Mouse (Mus musculus) kidney, adult 9 months (tissue): ENCODE measurements around the gene C130050O18Rik.

ENCODE experiments used
- DNase-seq: peaks from one replicate; pipeline ENCODE4 v3.0.0; 2022

C130050O18Rik gene

GRCm38 (mm10) chr5:139404801-139405401, at the start of gene C130050O18Rik:
TSS of gene C130050O18Rik (plus strand) at chr5:139405280.
- no peak for DNase-seq

- DNase-seq: peak; percentile 71
These were observed 46.4 kb upstream of the C130050O18Rik start for GRCm38 (mm10) chr5:139358653-139359052.

DNA sequence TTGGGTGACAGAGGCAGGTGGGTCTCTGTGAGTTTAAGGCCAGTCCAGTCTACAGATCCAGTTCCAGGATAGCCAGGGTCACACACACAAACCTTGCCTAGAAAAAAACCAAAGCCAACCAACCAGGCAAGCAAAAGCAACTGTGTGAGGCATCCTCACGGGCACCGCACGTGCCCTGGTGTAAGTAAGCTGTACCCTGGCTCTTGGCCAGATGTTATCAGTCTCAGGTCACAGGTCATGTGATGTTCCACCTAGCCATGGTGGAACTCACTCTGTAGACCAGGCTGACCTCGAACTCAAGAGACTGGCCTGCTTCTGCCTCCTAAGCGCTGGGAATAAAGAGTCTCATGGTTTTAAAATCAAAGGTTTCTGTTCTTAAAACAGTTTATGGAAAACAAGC, 45.8 kb upstream of the C130050O18Rik start:
- no peak for DNase-seq

DNA sequence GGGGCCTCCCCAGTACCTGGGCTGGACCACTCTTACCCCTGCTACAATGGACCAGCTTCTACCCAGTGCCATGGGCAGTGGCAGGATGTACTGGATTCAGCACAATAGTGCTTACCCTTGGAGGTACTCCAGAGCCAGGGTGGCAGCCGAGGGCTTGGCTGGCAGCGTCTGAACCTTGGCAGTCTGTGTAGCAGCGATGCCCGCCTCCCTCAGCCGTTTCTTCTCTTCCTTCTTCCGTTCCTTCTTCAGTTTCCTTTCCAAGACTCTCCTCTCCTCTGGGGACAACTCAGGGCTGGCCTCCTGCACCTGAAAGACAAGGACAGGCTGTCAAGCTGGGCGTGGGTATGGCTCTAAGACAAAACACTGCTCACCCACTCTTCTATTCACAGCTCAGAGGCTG, 41.2 kb upstream of the C130050O18Rik start:
- no peak for DNase-seq

DNA sequence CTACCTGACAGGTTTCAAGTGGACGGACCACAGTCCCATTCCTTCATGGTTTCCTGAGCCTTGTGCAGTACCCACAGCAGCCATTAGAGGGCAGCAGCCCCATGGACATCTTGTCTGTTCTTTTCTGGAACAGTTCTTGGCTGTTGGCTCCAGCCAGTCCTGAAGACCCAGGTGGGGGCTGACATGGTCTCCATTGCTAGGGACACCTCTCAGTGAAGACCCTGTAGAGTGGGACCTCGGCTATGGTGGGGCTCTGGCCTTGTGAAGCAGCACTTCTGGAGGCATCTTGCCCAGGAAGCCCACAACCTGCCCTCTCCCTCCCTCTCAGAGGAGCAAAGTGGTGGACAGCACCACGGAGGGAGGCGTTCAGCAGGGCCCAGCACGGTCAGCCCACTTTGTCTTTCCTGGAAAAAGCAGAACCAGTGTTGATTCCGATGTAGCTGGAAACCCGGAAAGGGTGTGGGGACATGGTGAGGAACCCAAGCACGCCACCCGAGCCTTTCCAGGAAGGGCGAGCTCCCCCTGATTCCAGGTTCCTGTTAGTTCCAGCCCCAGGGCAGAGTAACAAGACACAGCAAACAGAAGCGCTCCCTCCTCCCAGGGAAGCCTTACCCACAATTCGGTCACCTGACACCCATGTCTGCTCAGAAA, 40.7 kb upstream of the C130050O18Rik start:
- peak; percentile 95 for DNase-seq

DNA sequence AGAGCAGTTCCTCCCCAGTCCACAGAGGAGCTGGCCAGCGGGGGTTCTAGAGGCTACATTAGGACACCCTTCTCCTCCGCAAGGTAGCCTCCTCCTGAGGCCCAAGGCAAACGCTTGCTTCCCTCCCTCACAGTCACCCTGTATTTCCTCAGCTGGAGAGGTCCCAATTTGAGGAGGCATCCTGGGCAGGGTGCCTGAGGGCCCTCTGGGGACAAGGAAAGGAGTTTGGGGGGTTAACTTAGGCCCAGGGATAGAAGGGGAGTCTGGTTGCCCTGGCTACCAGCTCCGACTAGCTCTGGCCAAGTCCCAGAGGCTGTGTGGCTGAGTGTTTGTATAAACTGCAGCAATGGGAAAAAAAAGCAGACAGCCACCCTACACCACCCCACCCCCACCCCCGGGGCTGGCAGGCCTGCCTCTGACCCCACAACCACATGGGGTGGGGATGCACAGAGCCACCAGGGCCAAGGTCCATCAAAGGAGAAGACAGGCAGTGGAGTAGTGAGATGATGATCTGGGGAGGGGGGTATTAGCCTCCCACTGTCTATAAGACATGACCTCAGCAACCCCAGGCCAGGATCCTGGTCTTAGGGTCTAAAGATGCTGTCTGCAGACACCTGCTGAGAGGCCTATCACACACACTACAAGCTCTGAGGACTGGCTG, 40.0 kb upstream of the C130050O18Rik start:
- DNase-seq: no peak

- peak; percentile 43 for DNase-seq
These were observed 39.3 kb upstream of the C130050O18Rik start for GRCm38 (mm10) chr5:139365827-139366226.

DNA sequence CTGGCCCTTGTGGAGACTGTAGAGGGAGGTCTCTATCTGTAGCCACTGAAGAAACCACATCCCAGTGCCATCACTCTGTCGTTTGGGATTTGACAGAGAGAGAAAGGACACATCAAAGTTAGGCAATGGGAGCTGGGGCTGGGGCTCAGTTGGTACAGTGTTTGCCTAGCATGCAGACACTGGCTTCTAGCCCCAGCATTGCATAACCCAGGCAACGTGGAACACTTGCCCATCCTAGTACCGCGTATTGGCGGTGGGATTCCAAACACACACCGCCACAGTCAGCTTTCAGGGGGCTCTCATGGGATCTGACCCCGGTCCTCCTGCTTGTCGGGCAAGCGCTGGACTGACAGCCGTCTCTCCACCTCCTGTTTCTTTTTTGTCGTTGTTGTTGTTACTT, 38.6 kb upstream of the C130050O18Rik start:
- no peak for DNase-seq

DNA sequence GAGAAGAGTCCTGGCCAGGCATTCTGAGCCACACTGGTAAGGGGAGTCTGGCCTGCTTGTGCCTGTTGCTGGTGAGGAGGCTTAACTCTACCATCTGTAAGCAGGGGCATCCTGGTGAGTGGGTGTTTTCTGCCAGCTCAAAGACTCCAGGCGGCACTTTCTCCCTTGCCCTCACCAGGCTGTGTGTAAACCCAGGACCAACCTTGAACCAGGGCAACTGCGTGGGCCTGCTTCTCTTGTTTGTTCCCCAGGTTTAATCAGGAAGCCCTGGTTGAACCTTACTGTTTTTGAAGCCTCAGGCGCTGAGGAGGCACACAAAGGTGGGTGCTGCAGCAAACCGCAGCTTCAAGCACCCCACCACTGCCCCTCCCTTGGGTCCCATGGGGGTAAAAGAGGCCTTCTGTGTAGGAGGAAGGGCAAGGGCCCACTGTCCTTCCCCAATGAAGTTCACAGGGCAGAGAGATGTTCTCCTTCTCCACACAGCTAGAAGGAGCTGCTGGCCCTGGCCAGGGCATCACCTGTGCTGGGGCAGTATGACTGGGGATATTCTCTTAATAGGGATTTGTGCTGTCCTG, 37.1 kb upstream of the C130050O18Rik start:
- DNase-seq: no peak

DNA sequence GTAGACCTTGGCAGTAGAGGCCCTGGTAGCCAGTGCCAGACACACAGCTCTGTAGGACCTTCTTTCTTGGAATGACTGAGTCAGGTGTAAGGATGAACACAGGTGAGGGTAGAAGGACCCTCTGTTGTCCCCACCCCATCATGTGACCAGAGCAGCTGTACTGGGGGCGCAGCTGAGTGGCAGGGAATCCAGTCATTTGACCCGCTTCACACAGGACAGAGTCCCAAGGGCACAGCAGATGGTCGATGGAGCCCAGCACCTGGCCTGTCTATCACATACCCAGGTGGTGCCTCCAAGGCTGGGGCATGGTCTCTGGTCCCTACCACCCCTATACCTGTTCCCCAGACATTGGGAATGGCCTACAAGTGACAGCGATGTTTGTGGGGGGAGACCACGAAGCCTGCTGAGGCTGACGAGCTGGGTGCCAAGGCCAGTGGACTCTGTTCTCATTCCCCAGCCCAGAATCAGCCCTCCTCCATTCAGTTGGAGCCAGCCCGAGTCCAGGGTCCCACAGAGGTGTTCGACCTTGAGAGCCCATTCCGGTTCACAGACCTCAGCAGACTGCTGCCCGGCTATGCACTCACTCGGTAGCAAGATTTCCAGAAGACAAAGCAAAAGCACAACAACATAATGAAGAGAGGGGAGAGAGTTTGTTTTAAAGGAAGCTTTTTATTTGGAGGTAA, 36.3 kb upstream of the C130050O18Rik start:
- peak; percentile 92 for DNase-seq

- DNase-seq: no peak
These were observed 34.7 kb upstream of the C130050O18Rik start for GRCm38 (mm10) chr5:139370336-139370735.

GRCm38 (mm10) chr5:139371118-139371517, 34.0 kb upstream of the C130050O18Rik start:
- DNase-seq: no peak

DNA sequence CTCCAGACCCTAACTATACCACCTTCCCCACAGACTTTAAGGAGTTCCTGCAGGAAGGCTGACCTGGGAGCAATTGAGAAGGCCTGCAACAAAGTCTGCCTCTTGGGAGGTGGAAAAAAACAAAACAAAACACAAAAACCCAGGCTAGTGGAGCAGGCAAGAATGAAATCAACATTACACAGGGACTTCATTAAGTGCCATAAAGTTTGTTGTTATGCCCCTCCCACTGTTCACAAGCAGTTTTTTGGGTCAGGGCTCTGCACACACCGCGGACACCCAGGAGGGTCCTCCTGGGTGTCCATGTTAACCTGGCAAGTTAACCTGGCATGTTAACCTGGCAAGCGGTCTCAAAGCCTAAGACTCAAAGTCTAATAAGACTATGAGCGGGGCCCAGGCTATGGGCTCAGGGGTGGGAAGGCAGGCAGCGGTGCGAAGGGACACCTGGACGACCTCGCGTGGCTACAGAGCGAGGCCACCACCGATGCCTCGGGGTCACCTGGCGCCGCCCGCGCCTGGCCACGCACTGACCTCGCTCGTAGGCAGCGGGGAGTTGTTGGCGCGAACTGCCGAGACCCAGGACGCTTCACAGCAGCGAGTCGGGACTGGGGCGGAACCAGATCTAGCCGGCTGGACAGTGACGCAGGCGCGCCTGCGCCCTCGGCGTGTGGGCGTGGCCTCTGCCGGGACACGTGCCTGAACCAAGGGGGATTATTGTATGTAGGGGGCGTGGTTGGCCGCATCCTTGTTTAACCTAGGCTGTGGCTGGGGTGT, 33.3 kb upstream of the C130050O18Rik start:
- DNase-seq: peak; percentile 95

- DNase-seq: peak; percentile 67
These were observed 32.0 kb upstream of the C130050O18Rik start for GRCm38 (mm10) chr5:139373126-139373525.

- DNase-seq: peak; percentile 72
These were observed 31.1 kb upstream of the C130050O18Rik start for GRCm38 (mm10) chr5:139373889-139374444.

DNA sequence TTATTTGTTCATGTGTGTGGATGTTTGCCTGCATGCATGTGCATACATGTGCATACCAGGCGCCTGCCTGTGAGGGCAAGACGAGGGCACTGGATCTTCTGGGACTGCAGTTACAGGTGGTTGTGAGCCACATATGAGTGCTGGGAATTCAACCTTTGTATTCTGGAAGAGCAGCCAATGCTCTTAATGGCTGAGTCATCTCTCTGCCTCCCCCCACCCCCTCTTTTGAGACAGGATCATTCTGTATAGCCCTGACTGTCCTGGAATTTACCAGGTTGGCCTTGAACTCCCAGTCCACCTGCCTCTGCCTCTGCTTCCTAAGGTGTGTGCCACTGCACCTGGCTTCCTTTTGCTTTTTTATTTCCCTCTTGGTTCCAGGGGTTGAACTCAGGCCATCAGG, 30.2 kb upstream of the C130050O18Rik start:
- DNase-seq: peak; percentile 50

DNA sequence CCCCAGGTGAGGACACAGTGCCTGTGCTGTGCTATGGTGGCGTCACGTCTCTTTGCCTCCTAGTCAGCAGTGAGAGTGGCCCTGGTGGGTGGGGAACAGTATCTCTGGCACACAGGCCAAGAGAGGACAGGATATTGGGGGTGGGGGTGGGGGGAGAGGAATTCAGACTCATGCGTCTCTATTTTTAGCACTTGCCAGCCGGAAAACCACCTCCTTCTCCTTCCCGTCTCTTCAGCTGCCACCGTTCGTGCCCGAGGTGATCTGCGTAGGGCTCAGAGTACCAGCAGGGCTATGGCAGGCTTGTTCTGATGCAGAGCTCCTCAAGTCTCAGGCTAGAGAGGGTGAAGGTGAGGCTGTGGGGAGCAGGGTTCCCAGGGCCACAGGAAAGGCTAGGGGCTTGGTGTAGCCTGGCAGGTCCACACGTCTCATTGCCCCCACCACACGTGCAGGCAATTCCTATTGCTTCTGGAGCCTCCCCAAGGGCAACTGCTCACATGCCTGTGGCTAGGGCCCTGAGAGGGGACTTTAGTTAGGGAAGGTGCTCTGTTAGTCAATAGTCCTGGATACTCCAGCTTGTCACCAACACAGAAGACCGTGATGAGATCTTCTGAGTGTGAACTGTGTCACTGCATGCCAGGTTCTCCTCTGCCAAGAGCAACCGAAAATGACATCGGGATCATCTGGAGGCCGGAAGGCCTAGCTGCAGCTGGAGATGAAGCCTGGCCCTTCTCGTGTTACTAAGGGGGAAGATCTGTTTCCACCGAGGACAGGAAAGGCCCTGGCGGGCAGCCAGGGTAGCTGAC, 27.4 kb upstream of the C130050O18Rik start, which contains the start of gene Gpr146:
TSS of gene Gpr146 (plus strand) at position 230 of the 803 bp plus-strand sequence.
- peak; percentile 87 for DNase-seq

- no peak for DNase-seq
These were observed 26.9 kb upstream of the C130050O18Rik start for GRCm38 (mm10) chr5:139378271-139378556.

GRCm38 (mm10) chr5:139378986-139379629, 26.0 kb upstream of the C130050O18Rik start:
- peak; percentile 97 for DNase-seq

DNA sequence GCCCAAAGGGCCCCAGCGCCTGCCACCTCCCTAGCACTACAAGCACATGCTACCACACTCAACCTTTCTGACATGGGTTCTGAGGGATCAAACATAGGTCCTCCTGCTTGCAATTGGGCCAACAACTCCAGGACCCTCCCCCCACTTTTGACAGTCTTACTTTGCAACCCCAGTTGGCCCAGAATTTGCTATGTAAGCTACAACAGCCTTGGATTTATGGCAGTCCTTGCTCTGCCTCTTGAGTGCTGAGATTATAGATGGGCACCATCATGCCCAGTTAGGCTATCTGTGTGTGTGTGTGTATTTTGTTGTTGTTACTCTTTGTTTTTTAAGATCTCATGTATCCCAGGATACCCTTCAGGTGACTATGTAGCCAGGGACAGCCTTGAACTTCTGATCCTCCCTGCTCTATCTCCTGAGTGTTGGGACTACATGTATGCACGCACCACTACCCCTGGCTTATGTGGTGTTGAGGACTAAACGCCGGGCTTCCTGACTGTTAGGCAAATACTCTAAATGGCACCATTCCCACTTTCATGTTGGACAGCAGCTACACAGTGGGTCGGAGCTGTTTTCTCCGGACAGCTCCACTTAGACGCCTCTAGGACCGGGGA, 25.2 kb upstream of the C130050O18Rik start:
- DNase-seq: no peak
